Mouse (Mus musculus) CH12F3 (cell line): ENCODE measurements around the gene Nup210l.
"Not testable (repeated sequence)": the region's sequence is repeated elsewhere in the genome, so short reads cannot be mapped to it uniquely, and the experiment has no call there.

Source experiments
- in situ Hi-C: fragments of 300-500 bp; cut with MboI; formaldehyde crosslinking; loops from 2 replicates; pipeline ENCODE4 v1.14.3; 2020; ENCODE audit warnings: low sequenced_read_pairs

The Nup210l gene

DNA sequence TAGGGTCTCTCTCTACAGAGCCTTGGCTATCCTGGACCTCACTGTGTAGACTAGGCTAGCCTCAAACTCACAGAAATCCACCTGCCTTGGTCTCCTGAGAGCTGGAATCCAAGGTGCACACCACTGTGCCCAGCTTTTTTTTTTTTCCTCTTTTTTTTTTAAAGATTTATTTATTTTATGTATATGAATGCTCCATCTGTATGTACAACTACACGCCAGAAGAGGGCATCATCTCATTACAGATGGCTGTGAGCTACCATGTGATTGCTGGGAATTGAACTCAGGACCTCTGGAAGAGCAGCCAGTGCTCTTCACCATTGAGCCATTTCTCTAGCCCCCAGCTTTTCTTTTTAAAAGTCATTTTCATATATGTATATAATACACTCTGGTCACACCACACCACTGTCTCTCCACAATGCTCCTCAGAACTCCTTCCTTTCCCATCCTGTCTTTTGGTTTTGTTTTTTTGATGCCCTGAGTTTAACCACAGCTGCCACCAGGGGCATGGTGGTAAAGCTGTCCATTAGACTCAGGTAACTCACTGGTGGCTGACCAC, 112.0 kb downstream of the Nup210l start:
- in situ Hi-C loops, result loop anchor here (10.0 kb wide), 1 partner anchor 159 kb away; no protein-coding TSS in a partner anchor

GRCm38 (mm10) chr3:90220088-90220487, 116.2 kb downstream of the Nup210l start:
- in situ Hi-C loops, result no loop called here

GRCm38 (mm10) chr3:90220531-90220951, 116.6 kb downstream of the Nup210l start:
- in situ Hi-C loops, result no loop called here

DNA sequence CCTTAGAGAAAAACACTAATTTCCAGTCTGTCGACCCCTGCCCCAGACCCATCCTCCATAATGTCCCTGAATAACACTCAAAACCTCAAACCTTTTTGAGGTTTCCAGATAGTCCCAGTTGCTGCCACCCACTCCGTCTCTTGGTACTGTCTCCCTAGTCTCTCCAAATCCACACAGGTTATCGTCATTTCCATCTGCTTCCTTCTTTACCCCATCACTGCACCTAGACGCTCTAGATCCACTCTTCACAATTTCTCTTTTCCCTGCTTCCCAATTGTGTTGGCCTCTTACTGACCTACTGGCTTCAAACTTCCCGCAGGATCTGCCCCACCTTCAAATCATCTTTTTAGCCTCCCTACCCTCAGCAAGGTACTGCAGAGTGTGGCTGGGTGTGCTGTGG, 117.2 kb downstream of the Nup210l start:
- in situ Hi-C loops, result no loop called here

GRCm38 (mm10) chr3:90222455-90222854, 118.5 kb downstream of the Nup210l start:
- in situ Hi-C loops, result no loop called here

GRCm38 (mm10) chr3:90222941-90223340, 119.0 kb downstream of the Nup210l start:
- in situ Hi-C loops, result no loop called here

DNA sequence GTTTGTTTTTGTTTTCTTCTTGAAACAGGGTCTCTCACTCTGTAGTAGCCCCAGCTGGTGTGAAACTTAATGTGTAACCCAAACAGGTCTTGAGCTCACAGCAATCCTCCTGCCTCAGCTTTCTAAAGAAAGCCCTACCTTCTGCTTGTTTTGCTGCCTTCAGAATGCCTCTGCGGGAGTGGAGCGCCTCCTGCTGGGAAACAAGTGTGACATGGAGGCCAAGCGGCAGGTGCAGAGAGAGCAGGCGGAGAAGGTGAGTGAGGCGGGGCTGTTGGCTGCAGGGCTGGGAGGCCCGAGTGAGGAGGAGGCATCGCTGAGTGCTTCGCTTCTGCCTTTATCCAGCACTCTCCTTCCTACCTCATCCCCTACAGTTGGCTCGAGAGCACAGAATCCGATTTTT, 120.4 kb downstream of the Nup210l start:
- in situ Hi-C loops, result no loop called here

GRCm38 (mm10) chr3:90231075-90231474, 127.1 kb downstream of the Nup210l start:
- in situ Hi-C loops, result no loop called here

DNA sequence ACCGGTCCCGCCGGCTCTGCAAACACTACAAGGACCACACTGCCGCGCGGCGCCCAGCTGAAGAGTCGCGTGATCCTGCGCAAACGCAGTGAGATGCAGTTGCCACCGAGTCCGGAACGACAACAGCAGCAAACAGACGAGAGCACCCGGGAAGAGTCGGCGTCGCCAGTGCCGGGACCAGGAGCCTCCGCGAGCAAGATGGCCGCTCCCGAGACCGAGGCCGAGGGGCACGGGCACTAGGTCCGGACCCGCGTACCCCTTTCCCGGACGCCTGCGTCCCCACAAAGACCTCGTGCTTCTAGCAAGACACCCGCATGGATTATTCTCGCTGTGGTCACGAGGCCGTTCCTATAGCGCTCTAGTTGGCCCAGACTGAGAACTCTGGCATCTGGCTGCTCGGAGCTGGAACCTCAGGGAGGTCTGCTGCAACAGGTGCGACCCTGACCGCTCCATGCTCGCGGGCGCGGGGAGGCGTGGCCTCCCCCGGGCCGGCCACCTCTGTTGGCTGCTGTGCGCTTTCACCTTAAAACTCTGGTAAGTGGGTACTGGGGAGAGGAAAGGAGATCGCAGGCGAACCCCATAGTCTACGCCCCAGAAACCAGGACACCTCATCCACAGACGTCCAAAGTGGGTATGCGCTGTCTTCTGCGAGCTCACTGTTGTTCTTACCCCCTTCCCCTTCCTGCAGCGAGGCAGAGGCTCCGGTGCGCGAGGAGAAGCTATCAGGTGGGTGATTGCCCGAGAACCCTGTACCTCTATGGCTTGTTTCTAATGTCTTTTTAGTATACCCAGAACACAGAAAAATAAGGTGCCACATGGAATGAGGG, 127.8 kb downstream of the Nup210l start, which contains the start of gene Jtb:
Gene Jtb (plus strand): TSS at position 91 of the 827 bp plus-strand sequence.
- in situ Hi-C loops, result no loop called here

GRCm38 (mm10) chr3:90241251-90241650, 137.3 kb downstream of the Nup210l start:
- in situ Hi-C loops, result no loop called here

DNA sequence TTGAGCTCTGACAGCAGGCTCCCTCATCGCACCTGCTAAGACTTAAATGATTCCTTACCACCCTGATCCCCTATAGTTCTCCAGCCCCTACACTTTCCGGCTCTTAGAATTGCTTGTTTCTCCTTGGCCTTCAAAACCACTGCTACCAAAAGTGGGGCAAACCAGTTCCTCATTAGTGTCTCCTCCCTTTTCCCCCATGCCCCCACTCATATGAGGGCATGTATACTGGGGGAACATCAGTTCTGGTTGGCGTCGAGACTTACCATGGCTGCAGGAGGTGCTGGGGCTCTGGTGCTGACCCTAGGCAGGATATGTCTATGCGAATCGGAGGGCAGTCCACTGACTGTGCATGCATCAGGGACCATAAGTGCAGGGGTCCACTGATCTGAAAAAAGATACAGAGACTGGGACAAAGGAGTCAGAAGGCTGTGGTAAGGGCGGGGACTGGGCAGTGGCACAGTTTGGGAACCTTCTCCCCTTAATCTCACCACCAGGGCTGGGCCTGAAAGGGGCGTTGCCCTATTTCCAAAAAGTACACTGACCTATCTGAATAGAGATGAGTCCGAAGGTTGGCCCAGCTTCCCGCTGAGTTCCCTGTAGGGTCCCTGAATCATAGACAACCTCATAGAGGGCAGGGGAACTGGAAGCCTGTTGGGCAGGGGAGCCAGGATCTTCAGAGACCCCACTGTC, 137.9 kb downstream of the Nup210l start:
- in situ Hi-C loops, result no loop called here

GRCm38 (mm10) chr3:90242984-90243775, 139.2 kb downstream of the Nup210l start, which contains the start of gene Creb3l4:
Creb3l4 (minus strand) TSS chr3:90243512.
- in situ Hi-C loops, result no loop called here

GRCm38 (mm10) chr3:90245406-90245805, 141.5 kb downstream of the Nup210l start:
- in situ Hi-C loops, result no loop called here

GRCm38 (mm10) chr3:90247630-90247959, 143.7 kb downstream of the Nup210l start:
- in situ Hi-C loops, result no loop called here

DNA sequence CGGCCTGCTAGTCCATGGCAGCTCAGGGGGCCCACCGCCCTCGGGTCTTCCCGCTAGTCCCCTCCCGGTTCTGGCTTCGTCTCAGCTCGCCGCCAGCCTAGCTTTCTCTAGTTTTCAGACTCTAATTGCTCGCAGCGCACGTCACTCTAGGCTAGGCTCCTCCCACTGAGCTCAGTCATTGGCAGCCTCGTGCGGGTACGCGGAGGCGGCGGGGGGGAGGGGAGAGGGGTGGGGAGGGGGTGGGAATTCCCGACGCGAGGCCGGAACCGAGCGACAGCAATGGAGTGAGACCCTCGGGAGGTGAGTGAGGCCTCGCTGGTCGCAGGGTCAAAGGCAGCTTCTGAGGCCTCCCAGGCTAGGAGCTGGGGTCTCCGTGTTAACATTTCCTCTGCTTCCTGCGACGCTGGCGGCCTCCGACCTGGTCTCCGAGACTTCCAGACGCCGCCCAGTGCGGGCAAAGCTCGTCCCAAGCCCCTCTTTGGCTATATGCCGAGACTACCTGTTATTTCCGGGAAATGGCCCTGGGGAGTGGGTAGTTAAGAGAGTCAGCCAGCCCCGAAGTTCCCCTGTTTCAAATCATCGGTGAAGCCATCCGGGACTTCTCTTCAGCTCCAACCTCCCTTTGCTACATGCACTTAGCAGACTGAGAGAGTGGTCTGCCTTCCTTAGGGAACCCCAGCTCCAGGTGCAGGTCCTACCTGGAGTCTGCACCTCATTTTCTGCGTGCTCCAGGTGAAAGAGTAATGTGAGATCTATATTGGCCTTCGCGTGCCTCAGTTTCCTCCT, 144.2 kb downstream of the Nup210l start, which contains the start of gene Slc39a1:
Gene Slc39a1 (plus strand): TSS at position 213 of the 786 bp plus-strand sequence.
- in situ Hi-C loops, result no loop called here

DNA sequence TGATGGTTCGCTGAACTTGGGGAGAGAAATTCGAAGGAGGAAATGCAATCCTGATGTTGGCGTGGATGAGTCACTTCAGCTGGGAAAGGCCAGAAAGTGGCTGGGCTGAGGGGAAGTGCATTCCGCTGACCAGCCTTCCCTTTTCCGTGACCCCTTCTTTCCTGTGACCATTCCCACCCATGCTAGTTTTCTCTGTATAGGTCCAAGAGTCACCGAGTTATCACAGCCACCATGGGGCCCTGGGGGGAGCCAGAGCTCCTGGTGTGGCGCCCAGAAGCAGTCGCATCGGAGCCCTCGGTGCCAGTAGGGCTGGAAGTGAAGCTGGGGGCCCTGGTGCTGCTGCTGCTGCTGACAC, 144.8 kb downstream of the Nup210l start:
- in situ Hi-C loops, result no loop called here

DNA sequence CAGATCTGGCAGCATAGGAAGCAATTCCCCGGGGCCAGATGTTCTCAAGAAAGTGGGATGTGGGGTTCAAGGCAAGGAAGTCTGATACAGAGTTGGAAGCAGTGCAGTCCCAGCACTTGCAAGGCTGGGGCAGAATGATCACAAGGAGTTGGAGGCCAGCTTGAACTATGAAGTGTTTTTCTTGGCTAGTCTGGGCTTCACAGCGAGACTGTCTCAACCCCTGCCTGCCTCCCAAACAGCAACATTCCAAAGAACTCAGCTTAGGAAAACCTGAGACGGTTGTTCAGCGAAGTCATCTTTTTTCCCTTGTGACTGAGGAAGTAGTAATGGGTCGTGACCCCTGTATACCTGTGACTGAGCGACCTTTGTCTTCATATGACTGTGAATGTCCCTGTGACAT, 146.9 kb downstream of the Nup210l start:
- in situ Hi-C loops, result no loop called here

- in situ Hi-C loops, result not testable (repeated sequence)
Observed at GRCm38 (mm10) chr3:90251731-90252226, 147.8 kb downstream of the Nup210l start.

DNA sequence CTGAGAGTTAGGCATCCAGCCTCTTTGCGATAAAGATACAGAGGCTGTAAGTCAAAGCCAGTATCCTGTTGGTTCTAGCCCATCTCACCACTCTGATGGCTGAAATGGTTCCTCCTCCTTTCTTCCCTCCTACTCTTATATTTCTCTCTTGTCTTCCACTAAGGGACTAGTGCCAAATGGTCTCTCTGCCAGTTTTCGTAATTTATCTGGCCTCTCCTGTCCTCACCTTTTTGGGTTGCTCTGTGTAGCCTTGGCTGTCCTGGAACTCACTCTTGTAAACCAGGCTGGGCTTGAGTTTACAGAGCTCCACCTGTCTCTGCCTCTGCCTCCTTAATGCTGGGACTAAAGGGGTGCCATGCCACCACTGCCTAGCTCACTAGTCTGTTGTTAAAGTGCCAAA, 148.7 kb downstream of the Nup210l start:
- in situ Hi-C loops, result not testable (repeated sequence)

DNA sequence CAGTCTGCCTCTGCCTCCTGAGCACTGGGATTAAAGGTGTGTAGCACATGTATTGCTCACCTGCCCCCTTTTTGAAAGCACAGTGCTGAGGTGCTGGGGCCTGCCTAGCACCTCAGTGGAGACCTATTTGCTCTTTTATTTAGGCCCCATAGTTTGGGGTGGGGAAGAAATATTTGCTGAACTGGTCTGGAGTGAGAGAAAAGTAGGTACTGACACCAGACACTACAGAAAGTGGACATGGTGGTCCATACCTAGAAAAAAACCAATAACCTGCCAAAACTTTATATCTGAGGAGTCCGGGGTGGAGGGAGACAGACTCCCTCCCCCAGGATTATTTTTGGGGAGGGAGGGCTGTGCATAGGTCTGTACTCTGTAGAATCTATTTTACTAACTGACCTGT, 149.2 kb downstream of the Nup210l start:
- in situ Hi-C loops, result not testable (repeated sequence)
